Comparison of ENCODE assay signal across 28 mouse cellular contexts in the genomic region with DNA sequence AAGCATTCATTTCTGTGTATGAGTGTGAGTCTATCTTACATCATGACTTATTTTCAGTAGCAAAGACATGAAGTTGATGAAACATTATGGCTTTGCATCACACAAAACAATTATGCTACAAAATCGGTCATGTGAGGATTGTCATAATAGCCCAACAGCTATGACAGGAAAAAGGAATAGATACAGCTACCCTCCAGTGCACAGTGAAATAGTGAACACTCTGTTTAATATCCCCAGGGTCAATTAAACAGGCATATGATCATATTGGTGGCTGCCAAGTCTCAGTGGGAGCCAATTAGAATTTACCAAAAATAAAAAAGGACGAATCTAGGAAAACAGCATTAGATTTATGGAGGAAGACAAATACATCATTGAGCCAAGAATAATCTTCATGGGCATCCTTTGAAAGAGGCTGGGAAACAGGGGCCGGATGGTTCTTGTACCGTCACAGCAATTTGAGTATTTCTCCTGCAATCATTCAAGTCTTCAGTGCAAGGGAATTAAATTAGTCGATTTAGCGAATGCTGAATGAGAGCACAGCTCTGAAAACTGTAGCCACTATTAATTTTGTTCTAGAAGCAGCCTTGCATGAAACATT.
A peak's percentile ranks its signal among the peaks of the same experiment; 100 is the strongest.
DNase-seq lines count a peak whose midpoint lies in the region; ATAC-seq lines count a peak whose summit lies in the region.
"Had no signal": no experiment of that assay in that cellular context is flagged by ENCODE, and none has a peak within 500 bp of the region (broad histone marks: within the 10 kb centered on the region; RNA-seq: fewer than 3 reads in every experiment).

No protein-coding gene starts in this region.

- H3K9ac ChIP-seq in hindbrain, embryonic 13.5 days: no peak overlapping the region
- H3K9ac ChIP-seq in hindbrain, embryonic 11.5 days (ENCODE audit: low read depth, low read length): no peak overlapping the region
- H3K9ac ChIP-seq in neural tube, embryonic 13.5 days: no peak overlapping the region
- no peak overlapping the region for H3K9ac ChIP-seq in midbrain, embryonic 15.5 days
- H3K9ac ChIP-seq: embryonic facial prominence, embryonic 15.5 days; heart, embryonic 13.5 days; limb, embryonic 15.5 days; liver, embryonic 15.5 days; lung, embryonic 15.5 days had no signal

- no peaks in the 10 kb centered on the region for H3K36me3 ChIP-seq in hindbrain, embryonic 13.5 days
- H3K36me3 ChIP-seq in hindbrain, embryonic 11.5 days (ENCODE audit: control insufficient read depth, insufficient read depth, low read length): no peaks in the 10 kb centered on the region
- H3K36me3 ChIP-seq in neural tube, embryonic 13.5 days: no peaks in the 10 kb centered on the region
- no peaks in the 10 kb centered on the region for H3K36me3 ChIP-seq in midbrain, embryonic 15.5 days (replicated peaks)
- H3K36me3 ChIP-seq: embryonic facial prominence, embryonic 15.5 days; heart, embryonic 13.5 days; limb, embryonic 15.5 days; liver, embryonic 15.5 days; lung, embryonic 15.5 days had no signal

- no peaks in the 10 kb centered on the region for H3K27me3 ChIP-seq in hindbrain, embryonic 13.5 days
- no peaks in the 10 kb centered on the region for H3K27me3 ChIP-seq in hindbrain, embryonic 11.5 days (ENCODE audit: control insufficient read depth, insufficient read depth, low read length)
- H3K27me3 ChIP-seq in neural tube, embryonic 13.5 days: no peaks in the 10 kb centered on the region
- H3K27me3 ChIP-seq in midbrain, embryonic 15.5 days (replicated peaks): no peaks in the 10 kb centered on the region
- H3K27me3 ChIP-seq: embryonic facial prominence, embryonic 15.5 days; heart, embryonic 13.5 days; limb, embryonic 15.5 days; liver, embryonic 15.5 days; lung, embryonic 15.5 days; megakaryocyte, embryonic 14.5 days had no signal

- no peak overlapping the region for H3K27ac ChIP-seq in hindbrain, embryonic 13.5 days
- no peak overlapping the region for H3K27ac ChIP-seq in hindbrain, embryonic 11.5 days (ENCODE audit: low read depth, low read length)
- H3K27ac ChIP-seq in neural tube, embryonic 13.5 days (replicated peaks): peak overlapping the region; percentile 56
- no peak overlapping the region for H3K27ac ChIP-seq in midbrain, embryonic 15.5 days
- H3K27ac ChIP-seq: embryonic facial prominence, embryonic 15.5 days; heart, adult 2 months; heart, embryonic 13.5 days; kidney, postnatal 0 days; limb, embryonic 15.5 days; liver, embryonic 15.5 days; lung, embryonic 15.5 days had no signal

- peak; percentile 90 for ATAC-seq in hindbrain, embryonic 13.5 days (ENCODE audit: low FRiP score)
- ATAC-seq in hindbrain, embryonic 11.5 days (ENCODE audit: low FRiP score): no peak
- peak; percentile 94 for ATAC-seq in neural tube, embryonic 13.5 days (ENCODE audit: low read depth)
- ATAC-seq in midbrain, embryonic 15.5 days (replicated peaks): no peak
- ATAC-seq: inflammation-experienced regulatory T-cells, adult 6 months had no signal

- H3K4me2 ChIP-seq in hindbrain, embryonic 13.5 days: no peak overlapping the region
- no peak overlapping the region for H3K4me2 ChIP-seq in hindbrain, embryonic 11.5 days (replicated peaks; ENCODE audit: low read depth, low read length)
- H3K4me2 ChIP-seq in neural tube, embryonic 13.5 days: no peak overlapping the region
- no peak overlapping the region for H3K4me2 ChIP-seq in midbrain, embryonic 15.5 days
- H3K4me2 ChIP-seq: embryonic facial prominence, embryonic 15.5 days; heart, embryonic 13.5 days; limb, embryonic 15.5 days; liver, embryonic 15.5 days; lung, embryonic 15.5 days had no signal

- peak; percentile 3 for DNase-seq in cerebellum, adult 9-10 months
- DNase-seq in cerebellum, adult 9-11 months: no peak
- no peak for DNase-seq in hindbrain, embryonic 11.5 days (ENCODE audit: low spot score)
- peak; percentile 8 for DNase-seq in brain, adult 2 months (ENCODE audit: low read depth, low spot score)
- DNase-seq in urinary bladder, adult 2 months (ENCODE audit: low spot score): no peak
- DNase-seq: adrenal gland, postnatal 14 days; cerebellum, adult 11 months; gastrocnemius, postnatal 36 days; heart, adult 2 months; heart, postnatal 14 days; kidney, adult 2 months; layer of hippocampus, adult 9-11 months; lung, postnatal 36 days; midbrain, embryonic 14.5 days; right cerebral cortex, adult 18-20 months; right cerebral cortex, postnatal 4 days; thymus, postnatal 25 days had no signal

- peaks cover 6% of the 10 kb centered on the region; the same call in 1 of the 2 replicates for H3K4me1 ChIP-seq in hindbrain, embryonic 13.5 days (replicated peaks)
- H3K4me1 ChIP-seq in hindbrain, embryonic 11.5 days (replicated peaks; ENCODE audit: control insufficient read depth, insufficient read depth, low read length): no peaks in the 10 kb centered on the region
- peaks cover 14% of the 10 kb centered on the region; the same call in 1 of the 2 replicates for H3K4me1 ChIP-seq in neural tube, embryonic 13.5 days (replicated peaks)
- H3K4me1 ChIP-seq in midbrain, embryonic 15.5 days: no peaks in the 10 kb centered on the region
- H3K4me1 ChIP-seq: embryonic facial prominence, embryonic 15.5 days; heart, embryonic 13.5 days; limb, embryonic 15.5 days; liver, embryonic 15.5 days; lung, embryonic 15.5 days; megakaryocyte, embryonic 14.5 days had no signal

- no peaks in the 10 kb centered on the region for H3K9me3 ChIP-seq in hindbrain, embryonic 13.5 days
- H3K9me3 ChIP-seq in hindbrain, embryonic 11.5 days (ENCODE audit: control insufficient read depth, low read length): no peaks in the 10 kb centered on the region
- no peaks in the 10 kb centered on the region for H3K9me3 ChIP-seq in neural tube, embryonic 13.5 days
- no peaks in the 10 kb centered on the region for H3K9me3 ChIP-seq in midbrain, embryonic 15.5 days
- H3K9me3 ChIP-seq: embryonic facial prominence, embryonic 15.5 days; heart, embryonic 13.5 days; limb, embryonic 15.5 days; liver, embryonic 15.5 days; lung, embryonic 15.5 days; megakaryocyte, embryonic 14.5 days had no signal

- WGBS in hindbrain, embryonic 13.5 days: 56% methylated on average over 6 of the region's 6 CpGs
- WGBS in hindbrain, embryonic 11.5 days: 90% methylated on average over 6 of the region's 6 CpGs
- 39% methylated on average over 6 of the region's 6 CpGs for WGBS in neural tube, embryonic 13.5 days
- WGBS in midbrain, embryonic 15.5 days: 70% methylated on average over 6 of the region's 6 CpGs

- H3K4me3 ChIP-seq in hindbrain, embryonic 13.5 days: no peak overlapping the region
- no peak overlapping the region for H3K4me3 ChIP-seq in hindbrain, embryonic 11.5 days (ENCODE audit: low read depth, low read length)
- H3K4me3 ChIP-seq in neural tube, embryonic 13.5 days: no peak overlapping the region
- no peak overlapping the region for H3K4me3 ChIP-seq in midbrain, embryonic 15.5 days
- H3K4me3 ChIP-seq: embryonic facial prominence, embryonic 15.5 days; heart, adult 2 months; heart, embryonic 13.5 days; limb, embryonic 15.5 days; liver, embryonic 15.5 days; lung, embryonic 15.5 days; megakaryocyte, embryonic 14.5 days had no signal

Comparison
In these comparisons a context has a peak if more than half of its experiments do, and no peak if none do; other contexts are left out.
1. DNase-seq: peak in cerebellum, adult 9-10 months (single experiment) and brain, adult 2 months (single experiment); none in cerebellum, adult 9-11 months (single experiment), hindbrain, embryonic 11.5 days (single experiment) and urinary bladder, adult 2 months (single experiment).
2. ATAC-seq: peak in hindbrain, embryonic 13.5 days (single experiment) and neural tube, embryonic 13.5 days (single experiment); none in hindbrain, embryonic 11.5 days (single experiment) and midbrain, embryonic 15.5 days (single experiment).